9 mouse cellular contexts compared by ENCODE assay signal in genomic region chr3:65861471-65861881, GRCm38 (mm10).
DNase-seq lines count a peak whose midpoint lies in the region; ATAC-seq lines count a peak whose summit lies in the region.
"Had no signal": no experiment of that assay in that cellular context is flagged by ENCODE, and none has a peak within 500 bp of the region (broad histone marks: within the 10 kb centered on the region; RNA-seq: fewer than 3 reads in every experiment).

No protein-coding gene starts in this region.

- 0 out of 2 replicates have a peak overlapping the region, but pooled peaks have one; percentile 5 for H3K4me3 ChIP-seq in forebrain, embryonic 10.5 days
- no peak overlapping the region for H3K4me3 ChIP-seq in forebrain, embryonic 11.5 days (ENCODE audit: low read depth, low read length)
- H3K4me3 ChIP-seq in neural tube, embryonic 15.5 days (replicated peaks): no peak overlapping the region
- H3K4me3 ChIP-seq: heart, embryonic 15.5 days had no signal

- intact Hi-C loops in left cerebral cortex, postnatal 25 days (cut with DNase I): loop anchor here (5.0 to 10.0 kb wide), 3 partner anchors 194 to 877 kb away; partner anchors contain the start of gene Lekr1

- no peak for ATAC-seq in forebrain, embryonic 11.5 days (replicated peaks; ENCODE audit: low FRiP score)
- no peak for ATAC-seq in neural tube, embryonic 15.5 days (ENCODE audit: low FRiP score)

- no peaks in the 10 kb centered on the region; the same call in 1 of the 2 replicates for H3K36me3 ChIP-seq in forebrain, embryonic 10.5 days (replicated peaks)
- no peaks in the 10 kb centered on the region for H3K36me3 ChIP-seq in forebrain, embryonic 11.5 days (ENCODE audit: control insufficient read depth, insufficient read depth, low read length)
- H3K36me3 ChIP-seq in neural tube, embryonic 15.5 days: no peaks in the 10 kb centered on the region
- H3K36me3 ChIP-seq: heart, embryonic 15.5 days had no signal

- peak; percentile 62 for DNase-seq in forebrain, embryonic 10.5 days (ENCODE audit: extremely low spot score, low spot score)
- DNase-seq in forebrain, embryonic 11.5 days (ENCODE audit: low spot score): no peak
- DNase-seq in neural tube, embryonic 10.5 days (ENCODE audit: extremely low spot score, low spot score): peak; percentile 68
- DNase-seq in kidney, adult 8-10 months: peak; percentile 60 to 73
- peak; percentile 69 for DNase-seq in retina, postnatal 1 day
- DNase-seq in urinary bladder, adult 18-20 months (ENCODE audit: low spot score in 2 of 2): no peak
- no peak for DNase-seq in left cerebral cortex, postnatal 25 days (ENCODE audit: low spot score in 2 of 2)

- H3K4me2 ChIP-seq in forebrain, embryonic 11.5 days (ENCODE audit: low read depth, low read length, severe bottlenecking): no peak overlapping the region
- H3K4me2 ChIP-seq in neural tube, embryonic 15.5 days: no peak overlapping the region
- H3K4me2 ChIP-seq: heart, embryonic 15.5 days had no signal

- no peak overlapping the region for H3K9ac ChIP-seq in forebrain, embryonic 11.5 days (ENCODE audit: low read length)
- H3K9ac ChIP-seq in neural tube, embryonic 15.5 days (replicated peaks): no peak overlapping the region
- H3K9ac ChIP-seq: heart, embryonic 15.5 days had no signal

- 4% methylated on average over 6 of the region's 6 CpGs for WGBS in forebrain, embryonic 10.5 days
- WGBS in forebrain, embryonic 11.5 days: 4% methylated on average over 6 of the region's 6 CpGs
- 13% methylated on average over 6 of the region's 6 CpGs for WGBS in neural tube, embryonic 15.5 days

- H3K27ac ChIP-seq in forebrain, embryonic 10.5 days: peak overlapping the region; percentile 58
- H3K27ac ChIP-seq in forebrain, embryonic 11.5 days (ENCODE audit: low read depth, low read length): no peak overlapping the region
- H3K27ac ChIP-seq in neural tube, embryonic 15.5 days (replicated peaks): no peak overlapping the region
- H3K27ac ChIP-seq: heart, embryonic 15.5 days had no signal

- H3K9me3 ChIP-seq in forebrain, embryonic 10.5 days: peaks cover 10% of the 10 kb centered on the region
- no peaks in the 10 kb centered on the region for H3K9me3 ChIP-seq in forebrain, embryonic 11.5 days (ENCODE audit: control insufficient read depth, low read length)
- H3K9me3 ChIP-seq in neural tube, embryonic 15.5 days (replicated peaks): no peaks in the 10 kb centered on the region
- H3K9me3 ChIP-seq: heart, embryonic 15.5 days had no signal

- H3K4me1 ChIP-seq in forebrain, embryonic 10.5 days: peaks cover 69% of the 10 kb centered on the region
- peaks cover 11% of the 10 kb centered on the region for H3K4me1 ChIP-seq in forebrain, embryonic 11.5 days (replicated peaks; ENCODE audit: control insufficient read depth, insufficient read depth, low read length)
- H3K4me1 ChIP-seq in neural tube, embryonic 15.5 days: peaks cover 18% of the 10 kb centered on the region

- H3K27me3 ChIP-seq in forebrain, embryonic 10.5 days (ENCODE audit: poor library complexity, severe bottlenecking): peaks cover 62% of the 10 kb centered on the region
- no peaks in the 10 kb centered on the region for H3K27me3 ChIP-seq in forebrain, embryonic 11.5 days (ENCODE audit: control insufficient read depth, insufficient read depth, low read length)
- H3K27me3 ChIP-seq in neural tube, embryonic 15.5 days (replicated peaks): no peaks in the 10 kb centered on the region
- H3K27me3 ChIP-seq: heart, embryonic 15.5 days had no signal

Comparison
In these comparisons a context has a peak if more than half of its experiments do, and no peak if none do; other contexts are left out.
1. DNase-seq: peak in forebrain, embryonic 10.5 days (single experiment), neural tube, embryonic 10.5 days (single experiment), kidney, adult 8-10 months (2 of 2) and retina, postnatal 1 day (single experiment); none in forebrain, embryonic 11.5 days (single experiment), urinary bladder, adult 18-20 months (0 of 2) and left cerebral cortex, postnatal 25 days (0 of 2).